Mouse (Mus musculus): ENCODE results near the gene Lgr6. TPM values are rescaled to one million over a fixed set of nuclear protein-coding genes. Genes with fewer than 3 reads are reported as not detected.

Gene Lgr6
- polyA plus RNA-seq, 1 experiment = 0.06 TPM

DNA sequence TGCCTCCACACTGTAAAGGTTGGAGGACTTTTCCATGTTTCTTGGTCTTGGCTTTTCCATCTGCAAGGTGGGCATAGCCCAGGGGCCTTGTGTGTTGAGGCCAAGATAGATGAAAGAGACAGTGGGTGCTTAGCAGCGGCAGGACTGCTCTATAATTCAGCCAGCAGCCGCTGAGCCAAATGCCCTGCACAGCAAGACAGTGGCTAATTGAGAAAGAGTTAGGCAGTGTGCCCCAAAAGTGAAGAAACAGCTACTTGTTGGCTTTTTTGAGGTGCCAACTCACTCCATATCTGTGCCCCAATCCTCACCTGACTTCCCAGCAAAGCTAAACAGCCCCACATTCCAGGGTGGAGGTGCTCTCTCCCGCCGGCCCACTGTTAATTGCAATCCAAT lies 85.3 kb downstream of the Lgr6 start:
- no peaks in the 10 kb centered on the region for H3K27me3 ChIP-seq (ENCODE audit: control insufficient read depth, insufficient read depth, low read length)
- no peak overlapping the region for H3K27ac ChIP-seq (ENCODE audit: insufficient read depth, low read depth, low read length)
- no peaks in the 10 kb centered on the region for H3K36me3 ChIP-seq (ENCODE audit: control insufficient read depth, insufficient read depth, low read length)
- 75% methylated on average over 4 of the region's 4 CpGs for WGBS
- H3K4me3 ChIP-seq (ENCODE audit: low read depth, low read length) = no peak overlapping the region
- TF ChIP-seq CTCF (IDR thresholded peaks at IDR 0.05; ENCODE audit: extremely low read depth, insufficient read length, insufficient replicate concordance, low read depth, low read length) = no peak
- no peak for TF ChIP-seq POLR2A (IDR thresholded peaks at IDR 0.05; ENCODE audit: low read depth, low read length)
- no peaks in the 10 kb centered on the region for H3K4me1 ChIP-seq (ENCODE audit: control insufficient read depth, insufficient read depth, insufficient read length, low read length)

DNA sequence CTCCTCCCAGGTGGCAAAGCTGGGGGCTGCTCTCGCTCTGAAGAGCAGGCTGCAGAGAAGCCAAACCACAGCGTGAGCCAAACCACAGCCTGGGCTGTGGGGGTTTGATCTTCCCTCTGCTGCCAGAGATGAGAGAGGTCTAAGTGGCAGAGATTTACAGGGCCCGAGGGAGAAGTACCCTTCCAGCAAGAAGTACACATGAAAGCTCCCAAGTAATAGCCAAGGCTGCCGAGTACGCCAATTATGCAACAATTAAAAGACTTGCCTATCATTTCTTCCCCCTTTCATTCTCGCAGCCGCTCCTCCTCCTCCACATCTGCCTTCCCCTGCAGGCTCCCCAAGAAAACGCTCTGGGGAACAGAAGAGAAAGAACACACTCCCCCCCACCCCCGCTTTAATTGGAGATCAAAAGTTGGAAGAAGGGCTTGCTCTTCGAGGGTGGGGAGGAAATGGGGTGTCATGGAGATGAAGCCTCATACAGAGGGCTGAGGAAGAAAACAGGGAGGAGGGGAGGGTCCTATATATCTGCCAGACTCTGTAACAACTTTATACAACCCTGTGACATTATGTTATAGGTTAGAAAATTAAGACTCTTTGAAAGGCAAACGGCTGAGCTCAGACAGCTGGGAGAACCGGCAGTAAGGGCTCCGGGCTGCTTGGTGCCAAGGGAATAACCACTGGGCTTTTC lies 85.8 kb downstream of the Lgr6 start:
- Histone ChIP-seq H3K27me3 (ENCODE audit: control insufficient read depth, insufficient read depth, low read length) (no peaks in the 10 kb centered on the region), H3K4me1 (ENCODE audit: control insufficient read depth, insufficient read depth, insufficient read length, low read length) (no peaks in the 10 kb centered on the region), H3K36me3 (ENCODE audit: control insufficient read depth, insufficient read depth, low read length) (no peaks in the 10 kb centered on the region), H3K27ac (ENCODE audit: insufficient read depth, low read depth, low read length) (no peak overlapping the region), H3K4me3 (ENCODE audit: low read depth, low read length) (no peak overlapping the region)
- TF ChIP-seq POLR2A (IDR thresholded peaks at IDR 0.05; ENCODE audit: low read depth, low read length) (no peak), CTCF (IDR thresholded peaks at IDR 0.05; ENCODE audit: extremely low read depth, insufficient read length, insufficient replicate concordance, low read depth, low read length) (no peak)
- WGBS = 46% methylated on average over 13 of the region's 13 CpGs

DNA sequence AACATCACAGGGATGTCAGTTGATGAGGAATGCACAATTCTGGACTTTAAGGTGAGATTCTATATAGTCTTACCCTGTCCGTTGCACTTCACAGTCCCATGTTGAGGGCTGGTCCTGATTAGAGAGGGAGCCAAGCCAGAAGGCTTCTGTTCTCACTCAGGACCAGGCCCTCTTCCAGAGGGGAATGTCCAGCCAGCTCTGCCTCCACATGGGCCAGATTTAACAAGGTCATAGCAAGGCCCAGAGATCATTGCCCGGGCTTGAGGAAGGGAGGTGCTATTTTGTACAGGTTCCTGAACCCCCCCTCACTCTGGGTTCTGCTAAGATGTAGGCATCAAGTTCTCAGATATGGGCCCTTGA lies 87.4 kb downstream of the Lgr6 start:
- no peaks in the 10 kb centered on the region for H3K4me1 ChIP-seq (ENCODE audit: control insufficient read depth, insufficient read depth, insufficient read length, low read length)
- no peaks in the 10 kb centered on the region for H3K27me3 ChIP-seq (ENCODE audit: control insufficient read depth, insufficient read depth, low read length)
- no peak overlapping the region for H3K4me3 ChIP-seq (ENCODE audit: low read depth, low read length)
- no peaks in the 10 kb centered on the region for H3K36me3 ChIP-seq (ENCODE audit: control insufficient read depth, insufficient read depth, low read length)
- 76% methylated on average over 2 of the region's 2 CpGs for WGBS
- H3K27ac ChIP-seq (ENCODE audit: insufficient read depth, low read depth, low read length) = no peak overlapping the region
- no peak for TF ChIP-seq POLR2A (IDR thresholded peaks at IDR 0.05; ENCODE audit: low read depth, low read length)
- no peak for TF ChIP-seq CTCF (IDR thresholded peaks at IDR 0.05; ENCODE audit: extremely low read depth, insufficient read length, insufficient replicate concordance, low read depth, low read length)

DNA sequence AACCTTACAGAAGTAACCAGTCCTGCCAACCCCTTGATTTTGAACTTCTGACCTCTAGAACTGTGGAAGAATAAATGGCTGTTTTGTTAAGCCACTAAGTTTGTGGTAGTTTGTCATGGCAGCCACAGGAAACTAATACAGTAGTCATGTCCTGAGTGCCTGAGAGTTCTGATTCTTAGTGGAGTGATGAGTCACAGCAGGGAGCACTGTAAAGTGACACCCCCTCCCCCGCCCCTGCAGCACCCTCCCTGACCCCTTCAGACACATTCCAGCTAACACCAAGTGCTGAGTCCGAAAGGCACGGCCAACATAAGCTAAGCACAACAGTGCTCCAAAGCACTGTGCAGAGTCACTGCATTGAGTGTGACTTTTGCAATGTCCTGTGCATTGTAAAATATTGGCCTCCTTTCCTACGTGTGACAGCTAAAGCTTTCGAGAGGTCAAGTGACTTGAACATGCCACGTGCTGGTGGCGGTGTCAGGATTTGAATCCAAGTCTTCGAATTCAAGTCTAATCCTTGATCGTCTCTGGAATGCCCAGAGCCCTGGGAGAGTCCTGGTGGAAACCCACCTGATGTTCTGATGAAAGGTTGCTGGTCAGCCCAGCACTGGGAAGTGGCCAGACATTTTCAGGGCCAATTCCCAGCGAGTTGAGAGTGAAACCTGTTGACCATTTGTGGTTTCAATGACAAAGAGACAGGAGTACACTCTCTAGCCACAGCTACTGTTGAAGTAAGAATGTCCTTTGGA lies 88.0 kb downstream of the Lgr6 start:
- TF ChIP-seq POLR2A (IDR thresholded peaks at IDR 0.05; ENCODE audit: low read depth, low read length) (no peak), CTCF (IDR thresholded peaks at IDR 0.05; ENCODE audit: extremely low read depth, insufficient read length, insufficient replicate concordance, low read depth, low read length) (no peak)
- Histone ChIP-seq H3K4me1 (ENCODE audit: control insufficient read depth, insufficient read depth, insufficient read length, low read length) (no peaks in the 10 kb centered on the region), H3K36me3 (ENCODE audit: control insufficient read depth, insufficient read depth, low read length) (no peaks in the 10 kb centered on the region), H3K27me3 (ENCODE audit: control insufficient read depth, insufficient read depth, low read length) (no peaks in the 10 kb centered on the region), H3K27ac (ENCODE audit: insufficient read depth, low read depth, low read length) (no peak overlapping the region), H3K4me3 (ENCODE audit: low read depth, low read length) (no peak overlapping the region)
- 77% methylated on average over 10 of the region's 10 CpGs for WGBS

DNA sequence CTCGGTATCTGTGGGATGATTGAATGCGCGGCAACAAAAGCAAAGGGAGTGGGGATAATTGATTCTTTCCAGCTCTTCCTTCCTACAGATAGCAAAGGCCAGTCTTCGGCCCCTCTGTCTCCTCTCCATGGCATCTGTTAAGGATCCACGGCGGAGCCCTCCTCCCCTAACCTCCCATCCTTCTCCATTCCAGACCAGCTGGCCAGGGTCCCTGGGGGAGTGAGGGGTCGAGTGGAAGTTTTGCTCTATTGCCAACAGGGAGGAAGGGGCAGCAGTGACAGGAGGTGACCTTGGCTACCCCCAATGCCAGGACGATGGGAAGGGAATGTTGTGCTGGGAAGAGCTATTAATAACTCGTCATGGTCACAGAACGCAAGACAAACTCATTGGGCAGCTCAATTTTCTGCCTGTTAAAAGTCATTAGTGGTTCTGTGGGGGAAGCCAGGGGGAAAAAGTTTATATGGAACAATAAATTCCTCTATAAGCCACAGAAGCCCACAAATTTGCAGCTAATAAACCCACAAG lies 90.1 kb downstream of the Lgr6 start:
- 75% methylated on average over 10 of the region's 10 CpGs for WGBS
- no peak overlapping the region for H3K4me3 ChIP-seq (ENCODE audit: low read depth, low read length)
- no peaks in the 10 kb centered on the region for H3K4me1 ChIP-seq (ENCODE audit: control insufficient read depth, insufficient read depth, insufficient read length, low read length)
- no peak overlapping the region for H3K27ac ChIP-seq (ENCODE audit: insufficient read depth, low read depth, low read length)
- H3K36me3 ChIP-seq (ENCODE audit: control insufficient read depth, insufficient read depth, low read length) = no peaks in the 10 kb centered on the region
- TF ChIP-seq POLR2A (IDR thresholded peaks at IDR 0.05; ENCODE audit: low read depth, low read length) (no peak), CTCF (IDR thresholded peaks at IDR 0.05; ENCODE audit: extremely low read depth, insufficient read length, insufficient replicate concordance, low read depth, low read length) (no peak)
- H3K27me3 ChIP-seq (ENCODE audit: control insufficient read depth, insufficient read depth, low read length) = no peaks in the 10 kb centered on the region

DNA sequence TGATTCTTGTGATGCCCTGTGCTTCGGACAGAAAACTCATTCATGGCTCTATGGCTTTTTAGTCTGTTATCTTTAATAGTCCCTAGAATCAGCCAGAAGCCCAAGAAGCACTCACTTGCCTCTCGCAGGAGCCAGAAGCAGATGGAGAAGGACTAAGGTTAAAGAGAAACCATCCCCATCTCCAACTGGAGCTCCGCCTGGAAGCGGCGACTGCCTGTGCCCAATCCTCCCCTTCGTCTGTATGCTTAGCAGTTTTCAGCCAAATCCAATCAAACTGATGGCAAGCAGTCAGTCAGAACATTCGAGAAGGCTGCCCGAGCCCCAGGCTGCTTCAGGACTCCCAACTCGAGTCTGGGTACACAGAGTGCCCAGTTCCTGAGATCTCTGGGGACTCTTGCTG lies 92.6 kb downstream of the Lgr6 start:
- Histone ChIP-seq H3K27me3 (ENCODE audit: control insufficient read depth, insufficient read depth, low read length) (no peaks in the 10 kb centered on the region), H3K4me3 (ENCODE audit: low read depth, low read length) (no peak overlapping the region), H3K27ac (ENCODE audit: insufficient read depth, low read depth, low read length) (no peak overlapping the region), H3K36me3 (ENCODE audit: control insufficient read depth, insufficient read depth, low read length) (no peaks in the 10 kb centered on the region), H3K4me1 (ENCODE audit: control insufficient read depth, insufficient read depth, insufficient read length, low read length) (no peaks in the 10 kb centered on the region)
- TF ChIP-seq POLR2A (IDR thresholded peaks at IDR 0.05; ENCODE audit: low read depth, low read length) (no peak), CTCF (IDR thresholded peaks at IDR 0.05; ENCODE audit: extremely low read depth, insufficient read length, insufficient replicate concordance, low read depth, low read length) (no peak)
- 81% methylated on average over 9 of the region's 9 CpGs for WGBS

DNA sequence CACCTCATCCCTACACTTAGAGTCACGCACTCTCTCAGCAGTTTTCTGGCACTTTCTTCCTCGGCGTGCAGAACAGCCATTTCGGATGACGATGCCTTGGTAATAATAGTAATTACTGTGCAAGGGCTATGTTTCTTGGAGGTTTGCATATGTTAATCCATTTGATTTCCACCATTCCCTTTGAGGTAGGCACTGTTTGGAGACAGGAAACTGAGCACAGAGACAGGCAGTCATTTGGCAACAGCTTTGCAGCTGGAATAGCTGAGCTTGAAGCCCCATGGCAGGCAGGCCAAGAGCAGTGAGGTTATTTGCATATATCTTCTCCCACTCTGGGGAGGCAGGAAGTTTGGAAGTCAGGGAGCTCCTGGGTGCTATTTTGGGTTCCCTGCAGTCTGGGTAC lies 93.2 kb downstream of the Lgr6 start:
- 94% methylated on average over 5 of the region's 5 CpGs for WGBS
- no peak overlapping the region for H3K27ac ChIP-seq (ENCODE audit: insufficient read depth, low read depth, low read length)
- H3K27me3 ChIP-seq (ENCODE audit: control insufficient read depth, insufficient read depth, low read length) = no peaks in the 10 kb centered on the region
- H3K36me3 ChIP-seq (ENCODE audit: control insufficient read depth, insufficient read depth, low read length) = no peaks in the 10 kb centered on the region
- TF ChIP-seq CTCF (IDR thresholded peaks at IDR 0.05; ENCODE audit: extremely low read depth, insufficient read length, insufficient replicate concordance, low read depth, low read length) (no peak), POLR2A (IDR thresholded peaks at IDR 0.05; ENCODE audit: low read depth, low read length) (no peak)
- no peaks in the 10 kb centered on the region for H3K4me1 ChIP-seq (ENCODE audit: control insufficient read depth, insufficient read depth, insufficient read length, low read length)
- H3K4me3 ChIP-seq (ENCODE audit: low read depth, low read length) = no peak overlapping the region
